Mouse (Mus musculus): ENCODE data around the gene Gnat3. TPM values are rescaled to one million over a fixed set of nuclear protein-coding genes. Genes with fewer than 3 reads are reported as not detected.

Gnat3 gene
- polyA plus RNA-seq, 1 experiment from 2014 or later = not detected

DNA sequence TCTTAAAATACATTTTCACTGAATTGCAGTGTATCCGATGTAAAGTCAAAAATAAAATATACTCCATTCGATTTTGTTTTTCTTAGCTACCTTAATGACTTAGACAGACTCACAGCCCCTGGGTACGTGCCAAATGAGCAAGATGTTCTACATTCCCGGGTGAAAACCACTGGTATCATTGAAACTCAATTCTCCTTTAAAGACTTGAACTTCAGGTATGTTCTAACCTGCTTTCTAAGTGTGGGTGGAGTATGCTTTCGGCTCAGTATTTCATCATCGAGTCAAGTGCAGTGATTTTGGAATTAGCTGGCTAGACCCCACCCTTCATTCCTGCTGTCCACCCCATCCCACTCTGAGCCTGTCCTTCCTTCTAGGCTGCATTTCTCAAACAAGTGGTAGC is 41.3 kb downstream of the Gnat3 start:
- no peaks in the 10 kb centered on the region for H3K4me1 ChIP-seq (replicated peaks; ENCODE audit: control insufficient read depth, insufficient read depth, low read length)
- H3K4me3 ChIP-seq (ENCODE audit: low read depth, low read length) = no peak overlapping the region
- H3K36me3 ChIP-seq (ENCODE audit: control insufficient read depth, insufficient read depth) = no peaks in the 10 kb centered on the region
- no peak for ATAC-seq
- no peak overlapping the region for H3K27ac ChIP-seq (ENCODE audit: low read depth, low read length)
- no peak for TF ChIP-seq CTCF (IDR thresholded peaks at IDR 0.05; ENCODE audit: low read depth)
- H3K9me3 ChIP-seq (ENCODE audit: control insufficient read depth) = no peaks in the 10 kb centered on the region
- 83% methylated on average over 6 of the region's 6 CpGs for WGBS
- H3K4me2 ChIP-seq (replicated peaks; ENCODE audit: low read depth) = no peak overlapping the region
- H3K9ac ChIP-seq (ENCODE audit: low read depth, low read length) = no peak overlapping the region
- no peaks in the 10 kb centered on the region for H3K27me3 ChIP-seq (replicated peaks; ENCODE audit: control insufficient read depth, insufficient read depth, low read length)

DNA sequence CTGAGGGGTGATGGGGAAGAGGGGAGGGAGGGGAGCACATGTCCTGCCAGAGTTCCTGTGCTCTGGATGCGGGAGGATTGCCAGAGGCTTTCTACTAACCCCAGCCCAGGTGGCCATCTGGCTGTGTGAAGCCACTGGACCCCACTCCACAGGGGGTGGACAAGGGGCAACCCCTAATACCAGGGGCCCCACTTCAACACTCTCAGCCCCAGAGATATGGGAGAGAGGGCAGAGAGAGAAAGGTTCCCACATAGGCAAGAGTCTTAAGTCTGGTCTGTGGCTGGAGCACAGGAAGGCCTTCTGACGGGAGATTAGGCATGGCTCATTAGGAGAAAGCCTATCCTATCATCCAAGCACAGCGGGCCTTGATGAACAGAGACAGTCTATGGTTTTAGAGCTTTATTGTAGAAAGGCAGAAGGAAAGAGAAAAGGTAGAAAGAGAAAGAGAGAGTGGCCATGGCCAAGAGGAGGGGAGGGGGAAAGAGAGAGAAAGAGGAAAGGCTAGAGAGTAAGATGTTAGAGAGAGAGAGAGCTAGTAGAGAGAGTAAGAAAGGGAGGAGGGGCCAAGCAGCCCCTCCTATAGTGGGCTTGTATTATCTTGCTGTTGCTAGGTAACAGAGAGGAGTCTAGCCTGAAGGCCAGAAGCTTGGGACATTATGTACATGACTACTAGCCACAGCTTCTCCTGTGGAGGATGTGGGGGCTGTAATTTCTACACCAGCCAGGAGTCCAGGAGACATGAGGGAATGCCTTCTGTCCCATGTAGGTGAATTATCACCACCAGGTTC is 42.7 kb downstream of the Gnat3 start:
- H3K9ac ChIP-seq (ENCODE audit: low read depth, low read length) = no peak overlapping the region
- TF ChIP-seq CTCF (IDR thresholded peaks at IDR 0.05; ENCODE audit: low read depth) = no peak
- H3K27me3 ChIP-seq (replicated peaks; ENCODE audit: control insufficient read depth, insufficient read depth, low read length) = no peaks in the 10 kb centered on the region
- ATAC-seq = no peak
- H3K9me3 ChIP-seq (ENCODE audit: control insufficient read depth) = no peaks in the 10 kb centered on the region
- no peaks in the 10 kb centered on the region for H3K36me3 ChIP-seq (ENCODE audit: control insufficient read depth, insufficient read depth)
- H3K4me3 ChIP-seq (ENCODE audit: low read depth, low read length) = no peak overlapping the region
- H3K27ac ChIP-seq (ENCODE audit: low read depth, low read length) = no peak overlapping the region
- no peak overlapping the region for H3K4me2 ChIP-seq (replicated peaks; ENCODE audit: low read depth)
- 89% methylated on average over 3 of the region's 3 CpGs for WGBS
- H3K4me1 ChIP-seq (replicated peaks; ENCODE audit: control insufficient read depth, insufficient read depth, low read length) = no peaks in the 10 kb centered on the region

DNA sequence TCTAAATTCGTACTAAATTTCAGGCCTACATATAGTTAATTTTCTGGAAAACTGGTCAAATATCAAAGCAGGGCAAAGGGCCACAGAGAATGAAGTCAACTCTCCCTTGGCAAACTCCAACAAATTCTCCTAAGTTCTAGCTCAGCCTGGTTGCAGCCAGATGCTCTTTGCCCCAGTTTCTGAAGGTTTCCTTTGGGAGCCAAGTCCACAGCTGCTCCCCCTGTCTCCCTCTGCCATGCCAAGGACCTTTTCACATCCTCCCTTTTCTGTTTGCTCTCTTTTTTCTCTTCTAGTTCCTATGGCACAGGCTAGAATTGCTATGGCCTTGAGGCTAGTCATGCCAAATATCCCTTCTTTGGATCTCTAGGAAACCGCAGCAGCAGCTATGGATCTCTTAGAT is 43.8 kb downstream of the Gnat3 start:
- Histone ChIP-seq H3K4me3 (ENCODE audit: low read depth, low read length) (no peak overlapping the region), H3K27me3 (replicated peaks; ENCODE audit: control insufficient read depth, insufficient read depth, low read length) (no peaks in the 10 kb centered on the region), H3K9ac (ENCODE audit: low read depth, low read length) (no peak overlapping the region), H3K4me1 (replicated peaks; ENCODE audit: control insufficient read depth, insufficient read depth, low read length) (no peaks in the 10 kb centered on the region), H3K4me2 (replicated peaks; ENCODE audit: low read depth) (no peak overlapping the region), H3K27ac (ENCODE audit: low read depth, low read length) (no peak overlapping the region), H3K9me3 (ENCODE audit: control insufficient read depth) (no peaks in the 10 kb centered on the region), H3K36me3 (ENCODE audit: control insufficient read depth, insufficient read depth) (no peaks in the 10 kb centered on the region)
- no peak for TF ChIP-seq CTCF (IDR thresholded peaks at IDR 0.05; ENCODE audit: low read depth)
- 87% methylated on average over 2 of the region's 2 CpGs for WGBS
- ATAC-seq = no peak

DNA sequence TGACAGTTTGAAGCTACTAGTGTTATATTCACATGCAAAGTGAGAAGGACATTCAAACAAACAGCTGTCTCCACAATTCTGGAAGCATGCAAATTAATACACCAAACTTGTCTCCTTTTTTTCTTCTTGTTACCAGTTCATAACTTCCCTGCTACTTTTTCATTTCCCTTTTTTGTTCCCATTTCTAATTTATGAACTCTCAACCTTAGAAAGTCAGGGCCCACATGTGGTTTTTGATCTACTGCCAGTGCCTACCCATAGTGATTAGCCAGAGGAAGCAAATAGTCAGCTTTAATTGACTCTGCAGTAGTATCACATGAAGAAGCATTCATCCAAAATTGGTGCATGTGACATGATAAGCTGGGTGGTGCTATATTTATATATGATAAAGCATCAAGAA is 44.7 kb downstream of the Gnat3 start:
- H3K9ac ChIP-seq (ENCODE audit: low read depth, low read length) = no peak overlapping the region
- no peaks in the 10 kb centered on the region for H3K27me3 ChIP-seq (replicated peaks; ENCODE audit: control insufficient read depth, insufficient read depth, low read length)
- H3K4me3 ChIP-seq (ENCODE audit: low read depth, low read length) = no peak overlapping the region
- H3K4me1 ChIP-seq (replicated peaks; ENCODE audit: control insufficient read depth, insufficient read depth, low read length) = no peaks in the 10 kb centered on the region
- no peaks in the 10 kb centered on the region for H3K9me3 ChIP-seq (ENCODE audit: control insufficient read depth)
- H3K27ac ChIP-seq (ENCODE audit: low read depth, low read length) = no peak overlapping the region
- no peak for ATAC-seq
- H3K4me2 ChIP-seq (replicated peaks; ENCODE audit: low read depth) = no peak overlapping the region
- no peaks in the 10 kb centered on the region for H3K36me3 ChIP-seq (ENCODE audit: control insufficient read depth, insufficient read depth)
- TF ChIP-seq CTCF (IDR thresholded peaks at IDR 0.05; ENCODE audit: low read depth) = no peak

DNA sequence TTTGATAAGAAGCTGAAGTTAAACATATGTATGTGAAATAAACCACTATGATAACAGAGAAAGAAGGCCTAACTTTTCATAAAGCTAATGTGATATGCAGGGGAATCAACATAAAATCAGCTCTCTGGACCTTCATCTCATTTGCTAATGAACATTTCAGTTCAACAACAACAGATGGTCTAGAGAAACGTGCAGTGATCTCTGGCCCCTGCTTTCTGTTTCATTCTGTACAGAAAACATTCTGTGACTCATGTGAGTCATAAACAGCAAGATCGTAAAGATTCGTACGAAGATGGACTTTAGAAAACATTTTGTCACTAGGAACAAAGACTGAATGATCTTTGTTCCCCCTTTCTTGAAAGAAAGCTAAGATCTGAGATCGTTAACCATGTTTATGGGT is 48.0 kb downstream of the Gnat3 start:
- no peak overlapping the region for H3K27ac ChIP-seq (ENCODE audit: low read depth, low read length)
- no peaks in the 10 kb centered on the region for H3K4me1 ChIP-seq (replicated peaks; ENCODE audit: control insufficient read depth, insufficient read depth, low read length)
- no peak overlapping the region for H3K9ac ChIP-seq (ENCODE audit: low read depth, low read length)
- no peaks in the 10 kb centered on the region for H3K9me3 ChIP-seq (ENCODE audit: control insufficient read depth)
- ATAC-seq = peak; percentile 90
- H3K4me2 ChIP-seq (replicated peaks; ENCODE audit: low read depth) = no peak overlapping the region
- WGBS = 25% methylated on average over 5 of the region's 5 CpGs
- no peak for TF ChIP-seq CTCF (IDR thresholded peaks at IDR 0.05; ENCODE audit: low read depth)
- H3K36me3 ChIP-seq (ENCODE audit: control insufficient read depth, insufficient read depth) = no peaks in the 10 kb centered on the region
- no peak overlapping the region for H3K4me3 ChIP-seq (ENCODE audit: low read depth, low read length)
- H3K27me3 ChIP-seq (replicated peaks; ENCODE audit: control insufficient read depth, insufficient read depth, low read length) = no peaks in the 10 kb centered on the region

DNA sequence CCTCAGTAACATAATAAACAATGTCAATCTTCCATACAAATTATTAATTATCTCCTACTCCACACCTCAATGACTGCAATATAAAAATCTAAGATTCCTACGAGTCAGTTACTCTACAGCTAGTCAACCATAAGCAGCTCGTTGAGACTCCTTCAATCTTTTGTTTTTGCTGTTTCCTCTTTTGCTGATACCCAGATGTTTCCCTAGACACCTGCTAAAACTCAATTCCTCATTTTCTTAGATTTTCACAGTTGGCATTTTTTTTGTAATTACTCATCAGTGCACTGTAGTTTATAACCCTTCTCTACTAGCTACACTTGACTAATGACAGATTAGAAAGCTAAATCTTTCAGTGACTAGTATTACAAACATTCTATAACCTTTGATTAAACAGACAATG is 50.8 kb downstream of the Gnat3 start:
- no peak for TF ChIP-seq CTCF (IDR thresholded peaks at IDR 0.05; ENCODE audit: low read depth)
- Histone ChIP-seq H3K9me3 (ENCODE audit: control insufficient read depth) (no peaks in the 10 kb centered on the region), H3K9ac (ENCODE audit: low read depth, low read length) (no peak overlapping the region), H3K4me2 (replicated peaks; ENCODE audit: low read depth) (no peak overlapping the region), H3K36me3 (ENCODE audit: control insufficient read depth, insufficient read depth) (no peaks in the 10 kb centered on the region), H3K27ac (ENCODE audit: low read depth, low read length) (no peak overlapping the region), H3K4me1 (replicated peaks; ENCODE audit: control insufficient read depth, insufficient read depth, low read length) (no peaks in the 10 kb centered on the region), H3K27me3 (replicated peaks; ENCODE audit: control insufficient read depth, insufficient read depth, low read length) (no peaks in the 10 kb centered on the region), H3K4me3 (ENCODE audit: low read depth, low read length) (no peak overlapping the region)
- ATAC-seq = no peak
- WGBS = 43% methylated on average over 2 of the region's 2 CpGs
